Mouse (Mus musculus): ENCODE measurements around the gene Lrrc71. TPM values are rescaled to one million over a fixed set of nuclear protein-coding genes. Genes with fewer than 3 reads are reported as not detected.
A peak's percentile ranks its signal among the peaks of the same experiment; 100 is the strongest.

Gene Lrrc71
- total and polyA plus RNA-seq, 2 experiments from 2014 or later: 0.12 to 1.5 TPM

DNA sequence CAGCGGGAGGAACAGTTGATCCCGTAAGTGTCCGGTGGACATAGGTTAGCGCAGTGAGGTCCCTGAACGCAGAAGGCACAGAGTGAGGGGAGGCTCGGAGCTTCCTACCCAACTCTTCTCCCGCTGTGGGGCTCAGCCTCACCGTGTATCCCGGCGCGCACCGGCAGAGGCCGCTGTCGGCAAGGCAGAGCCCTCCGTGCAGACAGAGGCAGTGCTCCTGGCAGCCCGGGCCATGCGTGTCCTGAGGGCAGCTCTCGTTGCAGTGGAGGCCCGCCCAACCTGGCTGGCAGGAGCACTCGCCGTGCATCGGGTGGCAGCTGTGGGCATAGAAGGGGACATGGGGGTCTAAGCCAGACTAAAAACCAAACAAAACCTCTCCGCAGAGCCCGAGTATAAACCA lies 7.5 kb upstream of the Lrrc71 start:
- Histone ChIP-seq H3K27ac (ENCODE audit: low read depth) (no peak overlapping the region), H3K4me2 (ENCODE audit: low read depth, low read length) (peak overlapping the region; percentile 40), H3K9ac (replicated peaks; ENCODE audit: low read depth, low read length) (no peak overlapping the region), H3K4me3 (ENCODE audit: low read depth, low read length) (no peak overlapping the region), H3K36me3 (replicated peaks; ENCODE audit: control insufficient read depth, insufficient read depth, low read length) (peaks cover 45% of the 10 kb centered on the region; the same call in 1 of the 2 replicates), H3K4me1 (ENCODE audit: control insufficient read depth, insufficient read depth) (no peaks in the 10 kb centered on the region), H3K27me3 (ENCODE audit: control insufficient read depth, insufficient read depth, low read length) (0 out of 2 replicates have a peak, but pooled peaks cover 14% of the 10 kb centered on the region), H3K9me3 (replicated peaks; ENCODE audit: control insufficient read depth, low read length) (no peaks in the 10 kb centered on the region)
- DNase-seq (ENCODE audit: low spot score) (peak; percentile 55), ATAC-seq (ENCODE audit: insufficient read depth, low read depth) (peak; percentile 84)
- 9% methylated on average over 23 of the region's 24 CpGs for WGBS
- TF ChIP-seq EP300 (IDR thresholded peaks at IDR 0.05; ENCODE audit: low read depth): no peak
- TF ChIP-seq CTCF (IDR thresholded peaks at IDR 0.05; ENCODE audit: low read depth): peak; percentile 97

GRCm38 (mm10) chr3:87753829-87754228 lies 5.4 kb upstream of the Lrrc71 start:
- peaks cover 39% of the 10 kb centered on the region; the same call in 1 of the 2 replicates for H3K36me3 ChIP-seq (replicated peaks; ENCODE audit: control insufficient read depth, insufficient read depth, low read length)

DNA sequence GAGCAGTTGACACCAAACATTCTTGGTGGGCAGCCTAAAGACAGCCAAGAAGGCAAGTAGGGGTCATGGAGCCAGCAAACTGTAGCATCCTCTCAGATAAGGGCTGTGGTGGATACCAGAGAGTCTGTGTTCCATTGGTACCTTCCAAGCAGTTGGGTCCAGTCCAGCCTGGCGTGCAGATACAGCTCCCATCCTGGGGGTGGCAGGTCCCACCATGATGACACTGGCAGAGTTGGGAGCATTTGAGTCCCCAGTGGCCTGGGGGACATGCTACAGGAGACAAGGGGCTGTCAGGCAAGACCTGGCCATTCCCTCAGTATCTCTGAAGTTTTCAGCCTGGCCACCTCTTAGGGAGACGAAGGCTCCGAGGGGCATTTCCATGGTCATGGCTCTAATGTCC lies 4.1 kb upstream of the Lrrc71 start:
- no peak overlapping the region for H3K4me2 ChIP-seq (ENCODE audit: low read depth, low read length)
- H3K36me3 ChIP-seq (replicated peaks; ENCODE audit: control insufficient read depth, insufficient read depth, low read length): peaks cover 31% of the 10 kb centered on the region; the same call in 1 of the 2 replicates
- no peak for DNase-seq (ENCODE audit: low spot score)
- peaks cover 19% of the 10 kb centered on the region; the same call in 1 of the 2 replicates for H3K27me3 ChIP-seq (ENCODE audit: control insufficient read depth, insufficient read depth, low read length)
- H3K27ac ChIP-seq (ENCODE audit: low read depth): no peak overlapping the region
- no peak for ATAC-seq (ENCODE audit: insufficient read depth, low read depth)
- WGBS: 81% methylated on average over 3 of the region's 3 CpGs
- no peak overlapping the region for H3K9ac ChIP-seq (replicated peaks; ENCODE audit: low read depth, low read length)
- H3K4me3 ChIP-seq (ENCODE audit: low read depth, low read length): no peak overlapping the region
- no peaks in the 10 kb centered on the region for H3K9me3 ChIP-seq (replicated peaks; ENCODE audit: control insufficient read depth, low read length)
- TF ChIP-seq EP300 (IDR thresholded peaks at IDR 0.05; ENCODE audit: low read depth) (no peak), CTCF (IDR thresholded peaks at IDR 0.05; ENCODE audit: low read depth) (no peak)
- H3K4me1 ChIP-seq (ENCODE audit: control insufficient read depth, insufficient read depth): no peaks in the 10 kb centered on the region

More at GRCm38 (mm10) chr3:87753829-87754228, 5.4 kb upstream of the Lrrc71 start:
- ATAC-seq (ENCODE audit: insufficient read depth, low read depth): no peak
- Histone ChIP-seq H3K9me3 (replicated peaks; ENCODE audit: control insufficient read depth, low read length) (no peaks in the 10 kb centered on the region), H3K4me3 (ENCODE audit: low read depth, low read length) (no peak overlapping the region), H3K4me1 (ENCODE audit: control insufficient read depth, insufficient read depth) (no peaks in the 10 kb centered on the region), H3K9ac (replicated peaks; ENCODE audit: low read depth, low read length) (no peak overlapping the region), H3K4me2 (ENCODE audit: low read depth, low read length) (no peak overlapping the region), H3K27me3 (ENCODE audit: control insufficient read depth, insufficient read depth, low read length) (0 out of 2 replicates have a peak, but pooled peaks cover 14% of the 10 kb centered on the region), H3K27ac (ENCODE audit: low read depth) (no peak overlapping the region)
- no peak for DNase-seq (ENCODE audit: low spot score)
- WGBS: 84% methylated on average over 13 of the region's 13 CpGs
- TF ChIP-seq EP300 (IDR thresholded peaks at IDR 0.05; ENCODE audit: low read depth) (no peak), CTCF (IDR thresholded peaks at IDR 0.05; ENCODE audit: low read depth) (no peak)

- Histone ChIP-seq H3K4me2 (ENCODE audit: low read depth, low read length) (no peak overlapping the region), H3K36me3 (replicated peaks; ENCODE audit: control insufficient read depth, insufficient read depth, low read length) (peaks cover 24% of the 10 kb centered on the region; the same call in 1 of the 2 replicates), H3K9ac (replicated peaks; ENCODE audit: low read depth, low read length) (no peak overlapping the region), H3K4me3 (ENCODE audit: low read depth, low read length) (no peak overlapping the region), H3K27me3 (ENCODE audit: control insufficient read depth, insufficient read depth, low read length) (peaks cover 8% of the 10 kb centered on the region; the same call in 1 of the 2 replicates), H3K9me3 (replicated peaks; ENCODE audit: control insufficient read depth, low read length) (no peaks in the 10 kb centered on the region), H3K4me1 (ENCODE audit: control insufficient read depth, insufficient read depth) (no peaks in the 10 kb centered on the region), H3K27ac (ENCODE audit: low read depth) (no peak overlapping the region)
- 87% methylated on average over 12 of the region's 12 CpGs for WGBS
- no peak for DNase-seq (ENCODE audit: low spot score)
- ATAC-seq (ENCODE audit: insufficient read depth, low read depth): no peak
- TF ChIP-seq CTCF (IDR thresholded peaks at IDR 0.05; ENCODE audit: low read depth): no peak
- TF ChIP-seq EP300 (IDR thresholded peaks at IDR 0.05; ENCODE audit: low read depth): no peak
These were observed 1.6 kb upstream of the Lrrc71 start for GRCm38 (mm10) chr3:87749977-87750376.

DNA sequence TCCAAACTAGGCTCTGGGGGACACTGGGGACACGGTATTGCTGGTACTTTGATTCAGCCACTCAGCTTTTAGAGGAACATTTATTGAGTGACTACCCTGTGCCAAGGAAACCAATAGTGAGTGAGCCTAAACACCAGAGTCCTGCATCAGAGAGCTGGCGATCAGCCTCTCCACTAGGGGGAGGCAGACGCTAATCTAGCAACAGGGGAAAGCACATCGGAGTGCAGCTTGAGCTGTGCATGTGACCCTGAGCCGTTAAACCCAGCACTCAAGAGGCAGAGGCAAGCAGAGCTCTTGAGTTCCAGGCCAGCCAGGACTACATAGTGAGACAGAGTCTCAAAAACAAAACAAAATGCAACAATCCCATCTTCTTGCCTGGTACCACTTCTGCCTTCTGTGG lies 611 bp upstream of the Lrrc71 start:
- Histone ChIP-seq H3K36me3 (replicated peaks; ENCODE audit: control insufficient read depth, insufficient read depth, low read length) (0 out of 2 replicates have a peak, but pooled peaks cover 17% of the 10 kb centered on the region), H3K9me3 (replicated peaks; ENCODE audit: control insufficient read depth, low read length) (no peaks in the 10 kb centered on the region), H3K27ac (ENCODE audit: low read depth) (no peak overlapping the region), H3K4me1 (ENCODE audit: control insufficient read depth, insufficient read depth) (no peaks in the 10 kb centered on the region), H3K9ac (replicated peaks; ENCODE audit: low read depth, low read length) (no peak overlapping the region), H3K4me3 (ENCODE audit: low read depth, low read length) (no peak overlapping the region), H3K27me3 (ENCODE audit: control insufficient read depth, insufficient read depth, low read length) (peaks cover 8% of the 10 kb centered on the region; the same call in 1 of the 2 replicates), H3K4me2 (ENCODE audit: low read depth, low read length) (no peak overlapping the region)
- DNase-seq (ENCODE audit: low spot score): no peak
- TF ChIP-seq EP300 (IDR thresholded peaks at IDR 0.05; ENCODE audit: low read depth) (no peak), CTCF (IDR thresholded peaks at IDR 0.05; ENCODE audit: low read depth) (peak; percentile 71)
- ATAC-seq (ENCODE audit: insufficient read depth, low read depth): peak; percentile 15; the same call in 1 of the 2 replicates
- 17% methylated on average over 5 of the region's 5 CpGs for WGBS
